Mouse (Mus musculus) cerebral cortex, adult 2 months (tissue): ENCODE results near the gene Wdr1.

Experiments used
- WGBS: fragments of 180-500 bp; shearing (Covaris S2); methylation state at CpG from one replicate; pipeline ENCODE4 v1.1.7; 2018; 5-methylcytosine and 5-hydroxymethylcytosine counted together

Gene Wdr1

GRCm38 (mm10) chr5:38496491-38497057 is 66.4 kb downstream of the Wdr1 start:
- 84% methylated on average over 8 of the region's 8 CpGs for WGBS

GRCm38 (mm10) chr5:38493890-38494289 is 69.1 kb downstream of the Wdr1 start:
- 93% methylated on average over 6 of the region's 6 CpGs for WGBS

- WGBS, result 85% methylated on average over 8 of the region's 8 CpGs
Measured at GRCm38 (mm10) chr5:38491763-38492162, 71.3 kb downstream of the Wdr1 start.

- WGBS, result 92% methylated on average over 4 of the region's 4 CpGs
Measured at GRCm38 (mm10) chr5:38489739-38490138, 73.3 kb downstream of the Wdr1 start.

- WGBS, result 87% methylated on average over 20 of the region's 20 CpGs
Measured at GRCm38 (mm10) chr5:38488673-38489615, 74.1 kb downstream of the Wdr1 start.

GRCm38 (mm10) chr5:38488026-38488425 is 75.0 kb downstream of the Wdr1 start:
- 55% methylated on average over 6 of the region's 6 CpGs for WGBS

- WGBS, result 90% methylated on average over 4 of the region's 4 CpGs
Measured at GRCm38 (mm10) chr5:38487247-38487646, 75.8 kb downstream of the Wdr1 start.

- 89% methylated on average over 4 of the region's 4 CpGs for WGBS
Measured at GRCm38 (mm10) chr5:38485946-38486345, 77.1 kb downstream of the Wdr1 start.

GRCm38 (mm10) chr5:38483518-38484110 is 79.4 kb downstream of the Wdr1 start:
- 59% methylated on average over 7 of the region's 7 CpGs for WGBS

GRCm38 (mm10) chr5:38480822-38481707 is 82.0 kb downstream of the Wdr1 start:
- WGBS, result 88% methylated on average over 10 of the region's 10 CpGs

- 36% methylated on average over 22 of the region's 22 CpGs for WGBS
Measured at GRCm38 (mm10) chr5:38479908-38480725, 82.9 kb downstream of the Wdr1 start.

- 30% methylated on average over 4 of the region's 4 CpGs for WGBS
Measured at GRCm38 (mm10) chr5:38479027-38479426, 84.0 kb downstream of the Wdr1 start.

- WGBS, result 91% methylated on average over 7 of the region's 7 CpGs
Measured at GRCm38 (mm10) chr5:38477731-38478445, 85.1 kb downstream of the Wdr1 start.

- 85% methylated on average over 25 of the region's 25 CpGs for WGBS
Measured at GRCm38 (mm10) chr5:38476861-38477565, 86.0 kb downstream of the Wdr1 start.
